Comparison of ENCODE assay signal across 27 mouse cellular contexts in genomic region chr14:122246919-122247859, GRCm38 (mm10).
DNase-seq lines count a peak whose midpoint lies in the region; ATAC-seq and TF ChIP-seq lines count a peak whose summit lies in the region.
"Had no signal": no experiment of that assay in that cellular context is flagged by ENCODE, and none has a peak within 500 bp of the region (broad histone marks: within the 10 kb centered on the region; RNA-seq: fewer than 3 reads in every experiment).

No protein-coding gene starts in this region.

- WGBS in hindbrain, postnatal 0 days, result 58% methylated on average over 18 of the region's 18 CpGs
- 90% methylated on average over 18 of the region's 18 CpGs for WGBS in hindbrain, embryonic 10.5 days
- WGBS in forebrain, embryonic 14.5 days, result 43% methylated on average over 18 of the region's 18 CpGs
- 26% methylated on average over 18 of the region's 18 CpGs for WGBS in limb, embryonic 13.5 days
- WGBS in kidney, embryonic 15.5 days, result 66% methylated on average over 18 of the region's 18 CpGs

- H3K4me3 ChIP-seq in hindbrain, postnatal 0 days (ENCODE audit: low read length), result no peak overlapping the region
- no peak overlapping the region for H3K4me3 ChIP-seq in hindbrain, embryonic 10.5 days
- H3K4me3 ChIP-seq in forebrain, embryonic 14.5 days (ENCODE audit: low read depth, low read length), result no peak overlapping the region
- no peak overlapping the region for H3K4me3 ChIP-seq in limb, embryonic 13.5 days
- no peak overlapping the region for H3K4me3 ChIP-seq in kidney, embryonic 15.5 days (replicated peaks)
- H3K4me3 ChIP-seq: hindbrain, embryonic 12.5 days; liver, embryonic 15.5 days; midbrain, embryonic 10.5 days; midbrain, embryonic 15.5 days; neural tube, embryonic 12.5 days had no signal

- no peak overlapping the region for H3K9ac ChIP-seq in hindbrain, postnatal 0 days (replicated peaks; ENCODE audit: low read length)
- H3K9ac ChIP-seq in forebrain, embryonic 14.5 days (ENCODE audit: low read length), result no peak overlapping the region
- no peak overlapping the region for H3K9ac ChIP-seq in limb, embryonic 13.5 days
- no peak overlapping the region for H3K9ac ChIP-seq in kidney, embryonic 15.5 days
- H3K9ac ChIP-seq: hindbrain, embryonic 12.5 days; liver, embryonic 15.5 days; lung, embryonic 14.5 days; midbrain, embryonic 15.5 days; neural tube, embryonic 12.5 days had no signal

- H3K9me3 ChIP-seq in hindbrain, postnatal 0 days (ENCODE audit: low read length), result no peaks in the 10 kb centered on the region
- H3K9me3 ChIP-seq in hindbrain, embryonic 10.5 days, result no peaks in the 10 kb centered on the region
- H3K9me3 ChIP-seq in forebrain, embryonic 14.5 days (replicated peaks; ENCODE audit: control insufficient read depth, low read length), result no peaks in the 10 kb centered on the region
- no peaks in the 10 kb centered on the region for H3K9me3 ChIP-seq in limb, embryonic 13.5 days
- no peaks in the 10 kb centered on the region for H3K9me3 ChIP-seq in kidney, embryonic 15.5 days (replicated peaks)
- H3K9me3 ChIP-seq: hindbrain, embryonic 12.5 days; liver, embryonic 15.5 days; midbrain, embryonic 10.5 days; midbrain, embryonic 15.5 days; neural tube, embryonic 12.5 days had no signal

- no peaks in the 10 kb centered on the region for H3K4me1 ChIP-seq in hindbrain, postnatal 0 days (ENCODE audit: insufficient read depth, low read length)
- H3K4me1 ChIP-seq in hindbrain, embryonic 10.5 days (replicated peaks), result no peaks in the 10 kb centered on the region
- H3K4me1 ChIP-seq in forebrain, embryonic 14.5 days (ENCODE audit: control insufficient read depth, insufficient read depth, low read length), result peaks cover 10% of the 10 kb centered on the region
- H3K4me1 ChIP-seq in limb, embryonic 13.5 days, result peaks cover 19% of the 10 kb centered on the region
- no peaks in the 10 kb centered on the region for H3K4me1 ChIP-seq in kidney, embryonic 15.5 days
- H3K4me1 ChIP-seq: hindbrain, embryonic 12.5 days; liver, embryonic 15.5 days; midbrain, embryonic 10.5 days; midbrain, embryonic 15.5 days; neural tube, embryonic 12.5 days had no signal

- no peaks in the 10 kb centered on the region for H3K27me3 ChIP-seq in hindbrain, postnatal 0 days (ENCODE audit: insufficient read depth, low read length)
- H3K27me3 ChIP-seq in hindbrain, embryonic 10.5 days (ENCODE audit: insufficient read depth, poor library complexity, severe bottlenecking), result no peaks in the 10 kb centered on the region
- H3K27me3 ChIP-seq in forebrain, embryonic 14.5 days (replicated peaks; ENCODE audit: control insufficient read depth, insufficient read depth, low read length), result peaks cover 6% of the 10 kb centered on the region; the same call in 1 of the 2 replicates
- peaks cover 69% of the 10 kb centered on the region for H3K27me3 ChIP-seq in limb, embryonic 13.5 days
- no peaks in the 10 kb centered on the region for H3K27me3 ChIP-seq in kidney, embryonic 15.5 days
- H3K27me3 ChIP-seq: hindbrain, embryonic 12.5 days; liver, embryonic 15.5 days; midbrain, embryonic 15.5 days; neural tube, embryonic 12.5 days had no signal

- ATAC-seq in hindbrain, postnatal 0 days, result no peak
- ATAC-seq in forebrain, embryonic 14.5 days, result peak; percentile 84
- ATAC-seq in limb, embryonic 13.5 days (ENCODE audit: low FRiP score, low read depth), result peak; percentile 82
- no peak for ATAC-seq in kidney, embryonic 15.5 days (replicated peaks; ENCODE audit: low FRiP score)
- ATAC-seq: activated CD4-positive, CD25-positive, alpha-beta regulatory T cell, adult 4 months; CD4-positive, CD25-positive, alpha-beta regulatory T cell, adult 4 months; intestine, embryonic 16.5 days; midbrain, embryonic 15.5 days had no signal

- TF ChIP-seq CTCF in hindbrain, postnatal 0 days (IDR thresholded peaks at IDR 0.05; ENCODE audit: low read depth), result no peak

- DNase-seq in hindbrain, postnatal 0 days (ENCODE audit: low spot score), result peak; percentile 40
- no peak for DNase-seq in hindbrain, embryonic 10.5 days (ENCODE audit: low spot score)
- peak; percentile 91 for DNase-seq in forebrain, embryonic 14.5 days (ENCODE audit: low spot score)
- DNase-seq in forelimb bud, embryonic 11.5 days (ENCODE audit: low read depth, low spot score), result peak; percentile 69
- no peak for DNase-seq in lung, postnatal 25 days (ENCODE audit: low spot score)
- DNase-seq: adrenal gland, postnatal 10 days; cerebellum, adult 18-20 months; cerebellum, postnatal 14 days; gastrocnemius, postnatal 10 days; heart, postnatal 14 days; kidney, adult 8-10 months; kidney, postnatal 10 days; layer of hippocampus, adult 9-11 months; lung, embryonic 14.5 days; lung, postnatal 14 days; thymus, adult 2 months; thymus, postnatal 36 days had no signal

- no peaks in the 10 kb centered on the region for H3K36me3 ChIP-seq in hindbrain, postnatal 0 days (ENCODE audit: insufficient read depth, low read length)
- no peaks in the 10 kb centered on the region for H3K36me3 ChIP-seq in hindbrain, embryonic 10.5 days
- no peaks in the 10 kb centered on the region for H3K36me3 ChIP-seq in forebrain, embryonic 14.5 days (ENCODE audit: control insufficient read depth, insufficient read depth, low read length)
- H3K36me3 ChIP-seq in limb, embryonic 13.5 days, result no peaks in the 10 kb centered on the region
- H3K36me3 ChIP-seq in kidney, embryonic 15.5 days, result no peaks in the 10 kb centered on the region
- H3K36me3 ChIP-seq: hindbrain, embryonic 12.5 days; liver, embryonic 15.5 days; midbrain, embryonic 10.5 days; midbrain, embryonic 15.5 days; neural tube, embryonic 12.5 days had no signal

- H3K27ac ChIP-seq in hindbrain, postnatal 0 days, result no peak overlapping the region
- no peak overlapping the region for H3K27ac ChIP-seq in hindbrain, embryonic 10.5 days
- H3K27ac ChIP-seq in forebrain, embryonic 14.5 days (ENCODE audit: low read depth, low read length), result no peak overlapping the region
- no peak overlapping the region for H3K27ac ChIP-seq in limb, embryonic 13.5 days
- no peak overlapping the region for H3K27ac ChIP-seq in kidney, embryonic 15.5 days
- H3K27ac ChIP-seq: hindbrain, embryonic 12.5 days; liver, embryonic 15.5 days; midbrain, embryonic 10.5 days; midbrain, embryonic 15.5 days; neural tube, embryonic 12.5 days had no signal

- H3K4me2 ChIP-seq in hindbrain, postnatal 0 days (ENCODE audit: low read depth, low read length), result no peak overlapping the region
- no peak overlapping the region for H3K4me2 ChIP-seq in forebrain, embryonic 14.5 days (ENCODE audit: low read length)
- peak overlapping the region; percentile 29 for H3K4me2 ChIP-seq in limb, embryonic 13.5 days (replicated peaks)
- no peak overlapping the region for H3K4me2 ChIP-seq in kidney, embryonic 15.5 days
- H3K4me2 ChIP-seq: hindbrain, embryonic 12.5 days; liver, embryonic 15.5 days; lung, embryonic 14.5 days; midbrain, embryonic 15.5 days; neural tube, embryonic 12.5 days had no signal

Comparison
In these comparisons a context has a peak if more than half of its experiments do, and no peak if none do; other contexts are left out.
1. DNase-seq: peak in hindbrain, postnatal 0 days (single experiment), forebrain, embryonic 14.5 days (single experiment) and forelimb bud, embryonic 11.5 days (single experiment); none in hindbrain, embryonic 10.5 days (single experiment) and lung, postnatal 25 days (single experiment).
2. ATAC-seq: peak in forebrain, embryonic 14.5 days (single experiment) and limb, embryonic 13.5 days (single experiment); none in hindbrain, postnatal 0 days (single experiment) and kidney, embryonic 15.5 days (single experiment).